Mouse (Mus musculus): ENCODE measurements around the gene Galnt9.

DNA sequence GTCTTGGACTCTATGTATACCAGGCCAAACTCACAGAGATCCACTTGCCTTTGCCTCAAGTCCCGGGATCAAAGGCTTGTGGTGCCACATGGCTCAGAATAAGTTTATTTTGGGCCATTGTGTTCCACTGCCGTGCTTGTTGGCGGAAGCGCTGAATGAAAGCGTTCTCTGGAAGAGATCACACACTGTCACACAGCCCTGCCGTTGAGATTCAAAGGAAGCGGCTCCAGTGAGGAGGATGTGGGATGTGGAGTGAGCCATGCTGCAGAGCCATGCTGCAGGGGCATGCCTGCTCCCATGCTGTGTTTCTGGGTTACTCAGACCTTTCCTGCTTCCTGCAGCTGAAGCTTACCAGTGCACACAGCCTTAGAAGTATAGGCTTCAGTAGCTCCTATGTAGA, 4.3 kb downstream of the Galnt9 start:
- TF ChIP-seq CTCF (IDR thresholded peaks at IDR 0.05; ENCODE audit: control insufficient read depth, insufficient read depth, insufficient read length): no peak
- TF ChIP-seq MAX (IDR thresholded peaks at IDR 0.05): no peak
- no peak for TF ChIP-seq USF1 (IDR thresholded peaks at IDR 0.05; ENCODE audit: low read depth)
